Mouse (Mus musculus): ENCODE measurements around the gene Smg9. TPM values are rescaled to one million over a fixed set of nuclear protein-coding genes. Genes with fewer than 3 reads are reported as not detected.

Gene Smg9
- total RNA-seq, 2 experiments from 2014 or later, result 18.1 to 21.1 TPM

- peak in 1 of 2 experiments; percentile 56 for DNase-seq (ENCODE audit: low spot score in 2 of 2)
These were observed 42.4 kb downstream of the Smg9 start for GRCm38 (mm10) chr7:24441785-24442184.

GRCm38 (mm10) chr7:24442313-24442712, 42.9 kb downstream of the Smg9 start:
- DNase-seq (ENCODE audit: low spot score in 2 of 2), result no peak

GRCm38 (mm10) chr7:24445266-24445926, 46.0 kb downstream of the Smg9 start:
- DNase-seq (ENCODE audit: low spot score in 2 of 2), result no peak

- DNase-seq (ENCODE audit: low spot score in 2 of 2), result no peak
These were observed 47.4 kb downstream of the Smg9 start for GRCm38 (mm10) chr7:24446697-24447340.

- DNase-seq (ENCODE audit: low spot score in 2 of 2), result no peak
These were observed 49.5 kb downstream of the Smg9 start for GRCm38 (mm10) chr7:24448782-24449517.

GRCm38 (mm10) chr7:24450585-24451017, 51.2 kb downstream of the Smg9 start:
- DNase-seq (ENCODE audit: low spot score in 2 of 2), result no peak

GRCm38 (mm10) chr7:24451855-24452311, 52.5 kb downstream of the Smg9 start, which contains the start of gene Irgc1:
Irgc1 (minus strand) TSS chr7:24452297.
- no peak for DNase-seq (ENCODE audit: low spot score in 2 of 2)

GRCm38 (mm10) chr7:24454199-24454598, 54.8 kb downstream of the Smg9 start:
- DNase-seq (ENCODE audit: low spot score in 2 of 2), result no peak

- DNase-seq (ENCODE audit: low spot score in 2 of 2), result no peak
These were observed 56.3 kb downstream of the Smg9 start for GRCm38 (mm10) chr7:24455726-24456125.

GRCm38 (mm10) chr7:24457726-24458370, 58.4 kb downstream of the Smg9 start:
- DNase-seq (ENCODE audit: low spot score in 2 of 2), result no peak

GRCm38 (mm10) chr7:24459440-24459839, 60.0 kb downstream of the Smg9 start:
- no peak for DNase-seq (ENCODE audit: low spot score in 2 of 2)

- no peak for DNase-seq (ENCODE audit: low spot score in 2 of 2)
These were observed 60.4 kb downstream of the Smg9 start for GRCm38 (mm10) chr7:24459843-24460242.

- DNase-seq (ENCODE audit: low spot score in 2 of 2), result no peak
These were observed 62.1 kb downstream of the Smg9 start for GRCm38 (mm10) chr7:24461376-24462051.

GRCm38 (mm10) chr7:24462388-24463319, 63.2 kb downstream of the Smg9 start, which contains the start of gene Plaur:
Plaur (plus strand) TSS chr7:24462484.
- no peak for DNase-seq (ENCODE audit: low spot score in 2 of 2)

GRCm38 (mm10) chr7:24466835-24467234, 67.4 kb downstream of the Smg9 start:
- DNase-seq (ENCODE audit: low spot score in 2 of 2), result no peak

- no peak for DNase-seq (ENCODE audit: low spot score in 2 of 2)
These were observed 68.5 kb downstream of the Smg9 start for GRCm38 (mm10) chr7:24467886-24468285.

- DNase-seq (ENCODE audit: low spot score in 2 of 2), result no peak
These were observed 69.7 kb downstream of the Smg9 start for GRCm38 (mm10) chr7:24469126-24469525.

GRCm38 (mm10) chr7:24470356-24470755, 70.9 kb downstream of the Smg9 start:
- DNase-seq (ENCODE audit: low spot score in 2 of 2), result no peak

Measured in gastrocnemius, postnatal 4 days (tissue).